9 mouse cellular contexts compared by ENCODE assay signal in genomic region chr5:87436264-87436663, GRCm38 (mm10). TPM values are rescaled to one million over a fixed set of nuclear protein-coding genes. Genes with fewer than 3 reads are reported as not detected.
DNase-seq lines count a peak whose midpoint lies in the region; ATAC-seq and TF ChIP-seq lines count a peak whose summit lies in the region.
"Had no signal": no experiment of that assay in that cellular context is flagged by ENCODE, and none has a peak within 500 bp of the region (broad histone marks: within the 10 kb centered on the region; RNA-seq: fewer than 3 reads in every experiment).

No protein-coding gene starts in this region.

- no peak overlapping the region for H3K4me2 ChIP-seq in hindbrain, embryonic 12.5 days (replicated peaks)
- H3K4me2 ChIP-seq in kidney, embryonic 15.5 days: no peak overlapping the region

- H3K27me3 ChIP-seq in hindbrain, embryonic 10.5 days (ENCODE audit: insufficient read depth, poor library complexity, severe bottlenecking): no peaks in the 10 kb centered on the region
- H3K27me3 ChIP-seq in hindbrain, embryonic 12.5 days: no peaks in the 10 kb centered on the region
- no peaks in the 10 kb centered on the region for H3K27me3 ChIP-seq in kidney, embryonic 15.5 days

- no peaks in the 10 kb centered on the region for H3K9me3 ChIP-seq in hindbrain, embryonic 10.5 days
- no peaks in the 10 kb centered on the region for H3K9me3 ChIP-seq in hindbrain, embryonic 12.5 days (replicated peaks)
- no peaks in the 10 kb centered on the region for H3K9me3 ChIP-seq in kidney, embryonic 15.5 days (replicated peaks)

- peak; percentile 35; the same call in 1 of the 2 replicates for TF ChIP-seq CTCF in brain, embryonic 14.5 days (IDR thresholded peaks at IDR 0.05; ENCODE audit: borderline replicate concordance, extremely low read depth, insufficient read depth, insufficient read length)

- peak; percentile 4 for DNase-seq in hindbrain, embryonic 10.5 days (ENCODE audit: low spot score)
- peak; percentile 13 for DNase-seq in 3T3-L1 (ENCODE audit: low read depth, low spot score)
- peak; percentile 22 for DNase-seq in brain, embryonic 14.5 days (ENCODE audit: low read depth)
- no peak for DNase-seq in gastrocnemius, postnatal 10 days
- no peak for DNase-seq in T-cell, adult 2 months (ENCODE audit: low spot score)

- no peak for TF ChIP-seq POLR2A in brain, embryonic 14.5 days (IDR thresholded peaks at IDR 0.05; ENCODE audit: borderline replicate concordance, extremely low read depth, insufficient read depth, insufficient read length, poor library complexity, severe bottlenecking)

- no peak overlapping the region for H3K4me3 ChIP-seq in hindbrain, embryonic 10.5 days
- H3K4me3 ChIP-seq in hindbrain, embryonic 12.5 days: no peak overlapping the region
- no peak overlapping the region for H3K4me3 ChIP-seq in kidney, embryonic 15.5 days (replicated peaks)

- H3K27ac ChIP-seq in hindbrain, embryonic 10.5 days: no peak overlapping the region
- H3K27ac ChIP-seq in hindbrain, embryonic 12.5 days: no peak overlapping the region
- H3K27ac ChIP-seq in kidney, embryonic 15.5 days: no peak overlapping the region

- ATAC-seq in hindbrain, embryonic 12.5 days (ENCODE audit: low FRiP score): no peak
- peak; percentile 64 for ATAC-seq in kidney, embryonic 15.5 days (replicated peaks; ENCODE audit: low FRiP score)
- ATAC-seq in megakaryocyte progenitor cell, adult 5-6 weeks (replicated peaks; ENCODE audit: poor library complexity): no peak

- H3K36me3 ChIP-seq in hindbrain, embryonic 10.5 days: no peaks in the 10 kb centered on the region
- H3K36me3 ChIP-seq in hindbrain, embryonic 12.5 days: no peaks in the 10 kb centered on the region
- no peaks in the 10 kb centered on the region for H3K36me3 ChIP-seq in kidney, embryonic 15.5 days

- H3K4me1 ChIP-seq in hindbrain, embryonic 10.5 days (replicated peaks): no peaks in the 10 kb centered on the region
- no peaks in the 10 kb centered on the region for H3K4me1 ChIP-seq in hindbrain, embryonic 12.5 days
- no peaks in the 10 kb centered on the region for H3K4me1 ChIP-seq in kidney, embryonic 15.5 days

- no peak overlapping the region for H3K9ac ChIP-seq in hindbrain, embryonic 12.5 days
- no peak overlapping the region for H3K9ac ChIP-seq in kidney, embryonic 15.5 days

- WGBS in hindbrain, embryonic 10.5 days: 43% methylated on average over 3 of the region's 3 CpGs
- WGBS in hindbrain, embryonic 12.5 days: 49% methylated on average over 3 of the region's 3 CpGs
- WGBS in kidney, embryonic 15.5 days: 49% methylated on average over 3 of the region's 3 CpGs

RNA-seq across cellular contexts. Expression of gene Ugt2b38, which starts 12.3 kb away (rescaled TPM):
- not detected in 2 replicates for polyA plus RNA-seq in hindbrain, embryonic 10.5 days (2016; fragmentation: Nextera tagmentation; extraction: Ambion mirVana)
- polyA plus RNA-seq in hindbrain, embryonic 12.5 days (2016; fragmentation: Nextera tagmentation; extraction: Ambion mirVana): not detected in 2 replicates
- polyA plus RNA-seq in brain, embryonic 14.5 days (2012; rRNA removed): not detected in 2 replicates
- polyA plus RNA-seq in kidney, embryonic 15.5 days (2015; fragmentation: Nextera tagmentation; extraction: Ambion mirVana): 2.2 and 2.8 TPM in 2 replicates
- total RNA-seq in gastrocnemius, postnatal 10 days (2021): not detected
- total RNA-seq in megakaryocyte progenitor cell, adult 5-6 weeks (2015): not detected in 2 replicates
- total RNA-seq in megakaryocyte progenitor cell, adult 5-6 weeks (2017): not detected in 2 replicates
- total RNA-seq: layer of hippocampus, postnatal 36 days had no signal

RNA-seq across cellular contexts. Expression of gene Ugt2a2, which starts 45.8 kb away (rescaled TPM):
- not detected in 2 replicates for polyA plus RNA-seq in hindbrain, embryonic 10.5 days (2016; fragmentation: Nextera tagmentation; extraction: Ambion mirVana)
- not detected in 2 replicates for polyA plus RNA-seq in hindbrain, embryonic 12.5 days (2016; fragmentation: Nextera tagmentation; extraction: Ambion mirVana)
- polyA plus RNA-seq in brain, embryonic 14.5 days (2012; rRNA removed): not detected in 2 replicates
- not detected in 2 replicates for polyA plus RNA-seq in kidney, embryonic 15.5 days (2015; fragmentation: Nextera tagmentation; extraction: Ambion mirVana)
- total RNA-seq in gastrocnemius, postnatal 10 days (2021): not detected
- total RNA-seq in megakaryocyte progenitor cell, adult 5-6 weeks (2015): not detected in 2 replicates
- not detected in 2 replicates for total RNA-seq in megakaryocyte progenitor cell, adult 5-6 weeks (2017)
- total RNA-seq: layer of hippocampus, postnatal 36 days had no signal

RNA-seq across cellular contexts. Expression of gene Gm43638, which starts 50.3 kb away (rescaled TPM):
- polyA plus RNA-seq in hindbrain, embryonic 10.5 days (2016; fragmentation: Nextera tagmentation; extraction: Ambion mirVana): not detected in 2 replicates
- polyA plus RNA-seq in hindbrain, embryonic 12.5 days (2016; fragmentation: Nextera tagmentation; extraction: Ambion mirVana): not detected in 2 replicates
- not detected in 2 replicates for polyA plus RNA-seq in brain, embryonic 14.5 days (2012; rRNA removed)
- polyA plus RNA-seq in kidney, embryonic 15.5 days (2015; fragmentation: Nextera tagmentation; extraction: Ambion mirVana): not detected in 2 replicates
- total RNA-seq in gastrocnemius, postnatal 10 days (2021): not detected
- total RNA-seq in megakaryocyte progenitor cell, adult 5-6 weeks (2015): not detected in 2 replicates
- total RNA-seq in megakaryocyte progenitor cell, adult 5-6 weeks (2017): not detected in 2 replicates
- total RNA-seq: layer of hippocampus, postnatal 36 days had no signal

RNA-seq across cellular contexts. Expression of gene Ugt2a1, which starts 54.4 kb away (rescaled TPM):
- polyA plus RNA-seq in hindbrain, embryonic 10.5 days (2016; fragmentation: Nextera tagmentation; extraction: Ambion mirVana): not detected in 2 replicates
- not detected in 2 replicates for polyA plus RNA-seq in hindbrain, embryonic 12.5 days (2016; fragmentation: Nextera tagmentation; extraction: Ambion mirVana)
- polyA plus RNA-seq in brain, embryonic 14.5 days (2012; rRNA removed): not detected in 2 replicates
- not detected in 2 replicates for polyA plus RNA-seq in kidney, embryonic 15.5 days (2015; fragmentation: Nextera tagmentation; extraction: Ambion mirVana)
- total RNA-seq in gastrocnemius, postnatal 10 days (2021): not detected
- not detected in 2 replicates for total RNA-seq in megakaryocyte progenitor cell, adult 5-6 weeks (2015)
- total RNA-seq in megakaryocyte progenitor cell, adult 5-6 weeks (2017): not detected in 2 replicates
- total RNA-seq: layer of hippocampus, postnatal 36 days had no signal

Comparison
In these comparisons a context has a peak if more than half of its experiments do, and no peak if none do; other contexts are left out.
1. DNase-seq: peak in hindbrain, embryonic 10.5 days (single experiment), 3T3-L1 (single experiment) and brain, embryonic 14.5 days (single experiment); none in gastrocnemius, postnatal 10 days (single experiment) and T-cell, adult 2 months (single experiment).